Mouse (Mus musculus) liver, embryonic 14.5 days (tissue): ENCODE measurements around the gene C530008M17Rik.

Source experiments
- CTCF ChIP-seq: IDR thresholded peaks from 2 replicates; pipeline ENCODE4 v1.5.1; 2016; ENCODE audit warnings: antibody characterized with exemption, low read depth, control low read depth
- EP300 ChIP-seq: IDR thresholded peaks from 2 replicates; pipeline ENCODE4 v1.6.1; 2016; ENCODE audit warnings: antibody characterized with exemption, low read depth

- TF ChIP-seq CTCF, result no peak
- TF ChIP-seq EP300, result no peak
Measured at GRCm38 (mm10) chr5:76779094-76779615, 122.8 kb downstream of the C530008M17Rik start.
